Mouse (Mus musculus) kidney, embryonic 15.5 days (tissue): Measurements from ENCODE around the gene Tmsb15l. TPM values are rescaled to one million over a fixed set of nuclear protein-coding genes. Genes with fewer than 3 reads are reported as not detected.
"Not testable (repeated sequence)": the region's sequence is repeated elsewhere in the genome, so short reads cannot be mapped to it uniquely, and the experiment has no call there.

Experiments used
- ATAC-seq: fragments of 200-750 bp; cut with Nextera tagmentation; replicated peaks from 2 replicates; pipeline ENCODE4 v1.8.0; 2017; ENCODE audit warnings: moderate TSS enrichment; ENCODE audit not compliant: low FRiP score
- H3K27ac ChIP-seq: fragments of 300-500 bp; sonication (generic); 2 replicates; pipeline ENCODE4 v1.5.1; 2015; ENCODE audit warnings: mild to moderate bottlenecking, inconsistent platforms
- H3K27me3 ChIP-seq: fragments of 300-500 bp; sonication (generic); 2 replicates; pipeline ENCODE4 v1.6.1; 2015; ENCODE audit warnings: inconsistent platforms
- H3K36me3 ChIP-seq: fragments of 300-500 bp; sonication (generic); 2 replicates; pipeline ENCODE4 v1.6.1; 2015; ENCODE audit warnings: inconsistent platforms
- H3K4me1 ChIP-seq: fragments of 300-500 bp; sonication (generic); 2 replicates; pipeline ENCODE4 v1.6.1; 2015; ENCODE audit warnings: inconsistent platforms
- H3K4me2 ChIP-seq: fragments of 300-500 bp; sonication (generic); 2 replicates; pipeline ENCODE4 v1.6.1; 2015; ENCODE audit warnings: moderate library complexity, mild to moderate bottlenecking, inconsistent platforms
- H3K4me3 ChIP-seq: fragments of 300-500 bp; sonication (generic); replicated peaks from 2 replicates; pipeline ENCODE4 v1.5.1; 2015; ENCODE audit warnings: mild to moderate bottlenecking, inconsistent platforms
- H3K9ac ChIP-seq: fragments of 300-500 bp; sonication (generic); 2 replicates; pipeline ENCODE4 v1.6.1; 2015; ENCODE audit warnings: mild to moderate bottlenecking, inconsistent platforms
- H3K9me3 ChIP-seq: fragments of 300-500 bp; sonication (generic); replicated peaks from 2 replicates; pipeline ENCODE4 v1.6.1; 2016; ENCODE audit warnings: inconsistent platforms
- WGBS: fragments of 180-500 bp; shearing (Covaris S2); methylation state at CpG from one replicate; pipeline ENCODE4 v1.1.7; 2015; ENCODE audit warnings: mixed read lengths; 5-methylcytosine and 5-hydroxymethylcytosine counted together
- polyA plus RNA-seq: library from polyadenylated mRNA; unstranded; fragments of >200 nt; fragmentation: Nextera tagmentation; extraction: Ambion mirVana; gene quantifications from 2 replicates; pipeline ENCODE4 v1.2.1, GENCODE M21; 2015

Gene Tmsb15l
- polyA plus RNA-seq, 1 experiment from 2014 or later = 2.4 TPM

DNA sequence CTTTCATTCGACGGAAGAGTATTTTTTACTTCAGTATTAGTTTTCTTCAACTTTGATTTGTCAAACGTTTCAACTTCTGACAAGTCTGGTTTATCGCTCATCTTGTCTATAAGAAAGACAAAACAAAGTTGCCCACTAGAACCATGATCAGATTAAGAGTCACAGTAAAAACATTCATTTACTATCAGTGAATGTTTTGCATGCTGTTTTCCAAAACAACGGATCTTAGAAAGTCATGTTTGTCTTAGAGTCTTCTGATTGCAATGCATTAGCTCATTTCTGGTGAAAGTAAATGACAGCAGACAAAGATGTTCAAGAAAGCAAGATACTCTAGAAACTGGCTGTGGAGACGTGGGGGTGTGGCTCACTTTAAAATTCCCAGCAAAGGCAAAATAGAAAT is 1.3 kb downstream of the Tmsb15l start, which contains the start of gene Tmsb15b2:
TSS of gene Tmsb15b2 (minus strand) at position 101 of the 400 bp plus-strand sequence.
- peak within 1 kb of the TSS; percentile 59 for H3K4me2 ChIP-seq
- 84% methylated on average over 6 of the region's 6 CpGs for WGBS
- H3K4me1 ChIP-seq, H3K36me3 ChIP-seq, H3K27me3 ChIP-seq, H3K9ac ChIP-seq, H3K9me3 ChIP-seq, ATAC-seq, H3K27ac ChIP-seq: not testable (repeated sequence)
- H3K4me3 ChIP-seq = peak within 1 kb of the TSS; percentile 47

DNA sequence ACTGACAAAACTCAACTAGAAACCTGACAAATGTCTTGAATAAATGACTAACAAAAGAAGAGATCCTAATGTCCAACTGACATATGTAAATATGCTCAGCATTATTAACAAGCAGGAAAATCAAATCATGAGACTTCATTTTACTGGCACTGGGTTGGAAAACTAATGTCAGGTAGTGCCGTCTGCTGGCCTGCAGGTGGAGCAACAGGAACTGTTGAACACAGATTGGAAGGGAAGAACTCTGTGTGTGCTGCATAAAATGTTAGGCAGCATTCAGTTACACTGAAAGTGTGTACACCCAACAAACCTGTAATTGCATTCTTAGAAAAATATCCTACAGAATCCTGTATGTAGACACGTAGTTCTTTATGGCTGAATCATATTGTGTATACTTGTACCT is 17.0 kb downstream of the Tmsb15l start:
- Histone ChIP-seq H3K4me2 (no peak overlapping the region), H3K27me3 (no peaks in the 10 kb centered on the region), H3K4me3 (no peak overlapping the region), H3K27ac (no peak overlapping the region), H3K36me3 (no peaks in the 10 kb centered on the region), H3K9me3 (no peaks in the 10 kb centered on the region), H3K9ac (no peak overlapping the region), H3K4me1 (no peaks in the 10 kb centered on the region)
- WGBS = 30% methylated on average over 2 of the region's 2 CpGs
- ATAC-seq = no peak

DNA sequence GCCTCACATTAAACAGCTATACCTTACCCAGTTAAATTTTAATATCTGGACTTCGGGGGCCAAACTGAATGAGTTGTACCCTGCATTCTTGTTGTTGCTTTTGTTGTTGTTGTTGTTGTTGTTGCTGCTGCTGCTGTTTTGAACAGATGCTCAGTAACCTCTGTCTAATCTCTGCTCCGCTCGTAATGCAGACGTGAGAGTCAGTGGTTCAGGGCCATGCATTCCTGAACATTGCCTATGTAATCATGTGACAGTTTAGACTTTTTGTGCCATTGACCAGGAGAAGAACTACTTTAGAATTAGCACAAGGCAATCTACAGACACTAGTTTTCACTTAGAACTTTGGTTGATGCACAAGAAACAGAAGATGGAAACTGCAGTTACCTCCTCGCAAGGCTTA is 18.4 kb downstream of the Tmsb15l start:
- not testable (repeated sequence) for H3K27ac ChIP-seq, H3K27me3 ChIP-seq, ATAC-seq, H3K4me1 ChIP-seq, H3K9me3 ChIP-seq, H3K9ac ChIP-seq, H3K36me3 ChIP-seq
- Histone ChIP-seq H3K4me3 (peak overlapping the region; percentile 35), H3K4me2 (peak overlapping the region; percentile 53)
- WGBS = 58% methylated on average over 5 of the region's 5 CpGs

DNA sequence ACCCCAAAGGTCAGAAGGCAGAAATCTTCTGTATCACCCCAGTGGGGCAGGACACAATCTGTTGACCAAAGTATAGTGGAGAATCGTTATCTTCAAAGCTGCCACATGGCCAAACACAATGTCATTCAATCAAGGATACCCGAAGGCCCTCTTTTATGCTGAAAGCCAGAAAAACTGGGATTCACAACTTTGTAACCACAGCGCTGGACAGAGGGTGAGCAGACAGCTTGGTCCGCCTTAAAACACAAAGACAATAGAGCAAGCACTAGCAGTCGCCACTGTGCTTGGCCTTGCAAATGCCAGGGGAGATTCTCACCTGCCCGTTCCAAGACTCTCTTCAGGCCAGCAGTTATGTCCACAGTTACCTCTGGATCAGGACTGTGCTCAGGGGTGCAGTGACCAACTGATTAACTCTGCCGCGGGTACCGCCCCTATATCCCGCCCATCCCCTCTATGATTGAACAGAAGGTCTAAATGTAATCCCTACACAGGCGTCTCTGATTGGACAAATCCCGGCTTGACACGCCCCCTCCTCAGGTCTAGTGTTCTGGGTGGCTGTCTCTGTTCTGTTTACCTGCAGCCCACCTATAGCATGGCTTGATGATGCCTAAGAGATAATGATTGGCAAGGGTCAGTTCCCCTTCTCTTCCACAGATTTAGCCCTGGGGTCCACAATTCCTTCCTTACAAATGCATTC is 18.9 kb downstream of the Tmsb15l start:
- H3K27me3 ChIP-seq, H3K4me1 ChIP-seq, H3K27ac ChIP-seq, H3K9ac ChIP-seq, H3K36me3 ChIP-seq, H3K9me3 ChIP-seq: not testable (repeated sequence)
- Histone ChIP-seq H3K4me3 (peak overlapping the region; percentile 35), H3K4me2 (peak overlapping the region; percentile 53)
- ATAC-seq = peak; percentile 99
- 17% methylated on average over 13 of the region's 13 CpGs for WGBS

DNA sequence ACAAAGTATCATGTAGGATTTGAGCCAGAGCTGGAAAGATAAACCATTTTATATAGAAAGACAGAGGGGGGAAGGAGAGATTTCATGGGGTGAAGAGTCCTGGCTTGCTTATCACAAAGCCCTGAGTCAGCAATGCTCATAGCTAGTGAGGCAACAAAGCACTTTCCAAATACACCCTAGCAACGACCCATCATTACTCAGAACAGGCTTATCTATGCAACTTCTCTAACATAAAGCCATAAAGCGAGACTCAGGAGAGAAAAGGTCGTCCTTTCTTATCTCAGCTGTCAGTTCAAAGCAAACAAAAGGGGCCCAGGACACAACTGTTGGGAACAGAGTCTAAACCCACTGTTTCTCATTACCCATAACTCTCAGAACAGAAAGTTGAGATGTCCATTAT is 38.7 kb downstream of the Tmsb15l start:
- Histone ChIP-seq H3K36me3 (no peaks in the 10 kb centered on the region), H3K4me3 (no peak overlapping the region), H3K9ac (no peak overlapping the region), H3K27me3 (no peaks in the 10 kb centered on the region), H3K4me2 (no peak overlapping the region), H3K9me3 (no peaks in the 10 kb centered on the region), H3K4me1 (no peaks in the 10 kb centered on the region), H3K27ac (no peak overlapping the region)
- ATAC-seq = no peak
- WGBS = 40% methylated on average over 3 of the region's 3 CpGs

DNA sequence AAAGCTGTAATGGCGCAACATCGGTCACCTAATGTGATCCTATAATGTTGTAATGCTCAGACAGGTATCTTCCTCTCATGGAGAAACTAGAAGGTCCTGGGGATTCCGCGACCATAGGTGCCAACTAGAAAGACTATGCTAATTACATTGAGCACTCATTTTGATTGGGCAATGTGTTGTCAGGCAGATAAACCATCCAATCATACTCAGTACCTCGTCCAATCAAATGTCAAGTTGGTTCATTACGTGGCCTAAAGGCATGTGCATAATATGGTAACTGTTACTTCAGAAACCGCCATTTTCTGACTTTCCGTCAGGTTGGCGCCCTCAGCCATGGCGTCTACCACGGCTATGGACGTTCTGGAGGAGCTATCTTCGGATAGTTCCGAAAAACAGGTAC is 49.6 kb downstream of the Tmsb15l start, which contains the start of gene H2bfm:
TSS of gene H2bfm (plus strand) at position 295 of the 400 bp plus-strand sequence.
- no peak within 1 kb of the TSS for H3K4me3 ChIP-seq
- H3K9me3 ChIP-seq = no peaks in the 10 kb centered on the region
- H3K4me1 ChIP-seq = no peaks in the 10 kb centered on the region
- H3K27me3 ChIP-seq = no peaks in the 10 kb centered on the region
- H3K9ac ChIP-seq = no peak within 1 kb of the TSS
- H3K4me2 ChIP-seq = no peak within 1 kb of the TSS
- no peaks in the 10 kb centered on the region for H3K36me3 ChIP-seq
- H3K27ac ChIP-seq = no peak within 1 kb of the TSS
- WGBS = 90% methylated on average over 14 of the region's 14 CpGs
- ATAC-seq = no peak

DNA sequence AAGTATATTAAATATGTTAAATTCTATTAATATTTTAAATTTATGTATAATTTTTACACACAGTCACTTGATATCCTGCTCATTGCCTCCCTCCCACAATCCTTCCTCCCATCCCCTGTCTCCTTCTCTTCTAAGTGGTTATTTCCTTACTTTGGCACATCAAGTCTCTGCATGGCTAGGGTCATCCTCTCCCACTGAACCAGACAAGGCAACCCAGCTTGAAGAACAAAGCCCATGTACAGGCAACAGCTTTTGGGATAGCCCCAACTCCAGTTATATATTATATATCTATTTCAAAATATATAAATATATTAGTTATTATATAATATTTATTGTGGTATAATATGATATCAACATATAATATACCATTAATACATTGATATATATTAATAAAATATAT is 50.8 kb downstream of the Tmsb15l start:
- Histone ChIP-seq H3K36me3 (no peaks in the 10 kb centered on the region), H3K4me3 (no peak overlapping the region), H3K4me1 (no peaks in the 10 kb centered on the region), H3K9ac (no peak overlapping the region), H3K27me3 (no peaks in the 10 kb centered on the region), H3K4me2 (no peak overlapping the region), H3K9me3 (no peaks in the 10 kb centered on the region), H3K27ac (no peak overlapping the region)
- no peak for ATAC-seq

Other genes starting within 250 kb of the Tmsb15l start
- 557 and 568 TPM in 2 replicates for gene Morf4l2, start 233.2 kb downstream of the Tmsb15l start, polyA plus RNA-seq
- gene Glra4, start 196.7 kb downstream of the Tmsb15l start, polyA plus RNA-seq = 0.09 TPM in 1 of 2 replicates, not detected in the other
- gene Plp1, start 154.2 kb downstream of the Tmsb15l start, polyA plus RNA-seq = 3.4 and 4.7 TPM in 2 replicates
- 0.19 and 0.25 TPM in 2 replicates for gene Rab9b, start 108.1 kb downstream of the Tmsb15l start, polyA plus RNA-seq
- gene H2bfm, start 49.5 kb downstream of the Tmsb15l start, polyA plus RNA-seq = not detected in 2 replicates
- gene Tmsb15b2, start 1.4 kb downstream of the Tmsb15l start, polyA plus RNA-seq = 37.5 and 45.9 TPM in 2 replicates
- 23.3 and 27.1 TPM in 2 replicates for gene Tmsb15b1, start within 50 bp of the Tmsb15l start, polyA plus RNA-seq
- 23.4 and 27.9 TPM in 2 replicates for gene Zcchc18, start 16.3 kb upstream of the Tmsb15l start, polyA plus RNA-seq
- 8.6 and 10.6 TPM in 2 replicates for gene Slc25a53, start 61.4 kb upstream of the Tmsb15l start, polyA plus RNA-seq
- gene Fam199x, start 72.7 kb upstream of the Tmsb15l start, polyA plus RNA-seq = 12.0 and 12.6 TPM in 2 replicates
- not detected in 2 replicates for gene Esx1, start 145.2 kb upstream of the Tmsb15l start, polyA plus RNA-seq